Mouse (Mus musculus): ENCODE measurements around the gene Rasal2. TPM values are rescaled to one million over a fixed set of nuclear protein-coding genes. Genes with fewer than 3 reads are reported as not detected.

Rasal2 gene
- polyA plus RNA-seq (2014; fragmentation: Illumina TruSeq; extraction: RNeasy Lipid Tissue Mini Kit (QIAGEN cat#74804); ENCODE audit: insufficient read depth, low read depth, low replicate concordance), result 4.3 TPM

DNA sequence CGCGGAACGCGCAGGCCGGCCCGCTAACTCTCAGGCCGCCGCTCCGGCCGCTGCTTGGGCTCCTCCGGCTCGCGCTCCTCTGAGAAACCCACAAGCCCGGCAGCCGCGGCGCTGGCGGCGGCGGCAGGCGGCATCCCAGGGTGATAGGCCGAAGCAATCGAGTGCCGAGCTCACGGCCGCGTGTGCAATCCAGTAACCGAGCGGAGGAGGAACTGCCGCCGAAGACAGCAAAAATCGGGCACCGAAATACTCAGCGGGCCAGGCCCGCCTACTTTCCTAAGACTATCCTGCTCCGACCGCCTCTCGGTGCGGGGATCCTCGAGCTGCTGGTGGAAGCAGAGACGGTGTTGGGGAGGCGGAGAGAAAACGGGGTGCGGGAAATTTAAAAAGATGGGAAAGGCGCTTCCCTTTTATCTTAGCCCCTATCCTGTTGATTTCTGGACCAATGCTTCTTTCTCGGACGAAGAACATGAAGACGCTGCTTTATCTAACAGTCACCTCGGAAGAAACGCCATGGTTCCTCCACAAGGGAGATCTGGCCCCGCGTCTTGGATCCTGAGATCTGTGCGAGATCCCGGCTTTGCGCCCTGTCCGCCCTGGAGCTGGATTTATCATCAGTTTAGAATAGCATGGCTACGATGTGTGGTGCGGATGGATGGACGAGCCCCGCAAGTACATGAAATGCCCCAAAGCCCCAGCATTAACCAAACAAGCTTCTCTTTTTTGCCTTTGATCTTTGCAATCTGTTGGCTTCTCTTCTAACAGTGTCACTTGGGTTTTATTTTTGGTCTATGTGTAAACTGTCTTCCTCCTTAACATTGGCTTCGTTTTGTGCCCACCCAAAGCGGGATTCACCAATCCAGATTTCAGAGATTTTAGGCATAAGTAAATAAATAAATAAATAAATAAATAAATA is at the start of gene Rasal2:
Rasal2 (minus strand) TSS at position 142 of the 916 bp plus-strand sequence.

GRCm38 (mm10) chr1:157458421-157459208 is 46.2 kb upstream of the Rasal2 start, which contains the start of gene Cryzl2:
Gene Cryzl2 (plus strand): TSS chr1:157458577.

GRCm38 (mm10) chr1:157108580-157108979 is 303.8 kb downstream of the Rasal2 start, which contains the start of gene Tex35:
Gene Tex35 (minus strand): TSS chr1:157108680.

Other genes starting within 250 kb of the Rasal2 start
- gene Cryzl2, start 46.0 kb upstream of the Rasal2 start, polyA plus RNA-seq (2014; fragmentation: Illumina TruSeq; extraction: RNeasy Lipid Tissue Mini Kit (QIAGEN cat#74804); ENCODE audit: insufficient read depth, low read depth, low replicate concordance), result 16.7 TPM
- 1.4 TPM for gene Sec16b, start 94.1 kb upstream of the Rasal2 start, polyA plus RNA-seq (2014; fragmentation: Illumina TruSeq; extraction: RNeasy Lipid Tissue Mini Kit (QIAGEN cat#74804); ENCODE audit: insufficient read depth, low read depth, low replicate concordance)